Mouse (Mus musculus) ES-Bruce4 (cell line): Measurements from ENCODE around the gene AW011738. TPM values are rescaled to one million over a fixed set of nuclear protein-coding genes. Genes with fewer than 3 reads are reported as not detected.
A peak's percentile ranks its signal among the peaks of the same experiment; 100 is the strongest.

Experiments
- H3K27ac ChIP-seq: 2 replicates; pipeline ENCODE4 v1.5.1; 2012; ENCODE audit warnings: low read length, inconsistent platforms; ENCODE audit not compliant: insufficient read depth
- H3K27me3 ChIP-seq: 2 replicates; pipeline ENCODE4 v1.6.1; 2012; ENCODE audit warnings: mild to moderate bottlenecking, low read length, inconsistent platforms; ENCODE audit not compliant: control insufficient read depth, poor library complexity, insufficient read depth, severe bottlenecking
- H3K36me3 ChIP-seq: 2 replicates; pipeline ENCODE4 v1.6.1; 2012; ENCODE audit warnings: inconsistent platforms, mild to moderate bottlenecking, low read length, moderate library complexity; ENCODE audit not compliant: control insufficient read depth, poor library complexity, insufficient read depth, severe bottlenecking
- H3K4me1 ChIP-seq: one replicate; pipeline ENCODE4 v1.8.1; 2011; ENCODE audit warnings: low read length; ENCODE audit not compliant: control insufficient read depth, insufficient read depth
- H3K4me3 ChIP-seq: 2 replicates; pipeline ENCODE4 v1.5.1; 2011; ENCODE audit warnings: low read depth, mild to moderate bottlenecking, low read length
- H3K9ac ChIP-seq: 2 replicates; pipeline ENCODE4 v1.6.1; 2012; ENCODE audit warnings: low read depth, mild to moderate bottlenecking, inconsistent platforms; ENCODE audit not compliant: poor library complexity, severe bottlenecking
- H3K9me3 ChIP-seq: replicated peaks from 2 replicates; pipeline ENCODE4 v1.6.1; 2012; ENCODE audit warnings: mild to moderate bottlenecking, low read length, inconsistent platforms; ENCODE audit not compliant: control insufficient read depth, poor library complexity, insufficient read depth, severe bottlenecking
- CTCF ChIP-seq: IDR thresholded peaks from one replicate; pipeline ENCODE4 v1.8.1; 2011; ENCODE audit warnings: low read depth, low read length
- EP300 ChIP-seq: IDR thresholded peaks from 2 replicates; pipeline ENCODE4 v1.6.1; 2011; ENCODE audit warnings: low read depth, low read length; ENCODE audit not compliant: insufficient read depth
- POLR2A ChIP-seq: IDR thresholded peaks from one replicate; pipeline ENCODE4 v1.8.1; 2011; ENCODE audit warnings: low read length; ENCODE audit not compliant: insufficient read depth
- polyA plus RNA-seq: library from polyadenylated mRNA; stranded (reverse); fragments of >200 nt; gene quantifications from 2 replicates; pipeline ENCODE4 v1.2.4, GENCODE M21; 2011; ENCODE audit warnings: low read depth; ENCODE audit not compliant: missing spikeins, insufficient read depth, insufficient read length

The AW011738 gene
- polyA plus RNA-seq, 1 experiment = 0.54 TPM

DNA sequence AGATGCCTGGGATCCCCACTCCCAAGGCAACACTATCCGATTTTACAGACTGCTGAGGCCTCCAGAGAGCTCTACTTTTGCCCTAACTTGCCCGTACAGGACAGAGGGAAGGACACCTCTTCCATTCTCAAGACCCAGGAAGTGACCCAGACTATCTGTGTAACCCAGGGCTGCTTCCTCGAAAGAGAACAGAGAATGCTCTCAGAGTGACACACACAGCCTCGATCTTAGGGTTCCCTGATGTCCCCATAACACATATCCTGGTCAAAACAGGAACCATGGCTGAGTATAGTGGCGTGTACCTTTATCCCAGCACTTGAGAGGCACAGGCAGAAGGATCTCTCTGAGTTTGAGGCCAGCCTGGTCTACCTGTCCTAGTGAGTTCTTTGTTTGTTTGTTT lies 19.4 kb upstream of the AW011738 start:
- H3K4me3 ChIP-seq = no peak overlapping the region
- H3K27ac ChIP-seq = no peak overlapping the region
- H3K36me3 ChIP-seq = peaks cover 34% of the 10 kb centered on the region
- no peak overlapping the region for H3K9ac ChIP-seq
- H3K27me3 ChIP-seq = no peaks in the 10 kb centered on the region
- peaks cover 48% of the 10 kb centered on the region for H3K9me3 ChIP-seq
- H3K4me1 ChIP-seq = peaks cover 14% of the 10 kb centered on the region
- no peak for TF ChIP-seq POLR2A
- no peak for TF ChIP-seq EP300
- no peak for TF ChIP-seq CTCF

DNA sequence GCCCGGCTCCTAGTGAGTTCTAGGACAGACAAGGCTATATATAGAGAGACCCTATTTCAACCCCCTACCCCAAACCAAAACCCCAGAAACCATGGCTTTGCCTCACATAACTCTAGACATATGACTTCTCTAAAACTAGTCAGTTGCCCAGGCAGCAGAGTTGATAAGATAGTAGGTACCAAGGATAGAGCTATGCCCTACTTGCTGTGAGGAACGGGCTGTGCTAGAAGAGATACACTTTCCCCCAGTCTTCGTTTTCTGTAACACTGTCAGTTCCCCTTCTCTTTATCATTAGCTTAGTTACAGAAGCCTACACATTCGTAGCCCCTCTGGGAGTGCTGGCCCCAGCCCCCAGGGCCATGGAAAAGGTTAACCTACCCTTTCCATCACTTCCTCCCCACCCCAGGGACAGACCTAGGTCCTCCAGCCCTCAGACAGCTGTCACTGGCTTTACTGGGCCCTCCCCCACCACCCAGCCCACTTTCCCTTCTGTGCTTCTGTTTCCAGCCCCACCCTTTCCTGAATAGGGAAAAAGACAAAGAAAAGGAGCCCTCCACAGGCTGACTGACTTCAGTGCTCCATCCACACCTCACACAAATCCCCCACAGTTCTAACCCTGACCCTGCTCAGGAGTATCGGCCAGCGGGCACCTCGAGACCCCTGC lies 18.7 kb upstream of the AW011738 start:
- TF ChIP-seq POLR2A = no peak
- TF ChIP-seq CTCF = no peak
- TF ChIP-seq EP300 = 0 out of 2 replicates have a peak, but pooled peaks have one; percentile 48
- Histone ChIP-seq H3K9me3 (peaks cover 42% of the 10 kb centered on the region), H3K27me3 (no peaks in the 10 kb centered on the region), H3K36me3 (peaks cover 28% of the 10 kb centered on the region), H3K27ac (peak overlapping the region; percentile 18; the same call in 1 of the 2 replicates), H3K9ac (no peak overlapping the region), H3K4me3 (no peak overlapping the region), H3K4me1 (peaks cover 14% of the 10 kb centered on the region)

DNA sequence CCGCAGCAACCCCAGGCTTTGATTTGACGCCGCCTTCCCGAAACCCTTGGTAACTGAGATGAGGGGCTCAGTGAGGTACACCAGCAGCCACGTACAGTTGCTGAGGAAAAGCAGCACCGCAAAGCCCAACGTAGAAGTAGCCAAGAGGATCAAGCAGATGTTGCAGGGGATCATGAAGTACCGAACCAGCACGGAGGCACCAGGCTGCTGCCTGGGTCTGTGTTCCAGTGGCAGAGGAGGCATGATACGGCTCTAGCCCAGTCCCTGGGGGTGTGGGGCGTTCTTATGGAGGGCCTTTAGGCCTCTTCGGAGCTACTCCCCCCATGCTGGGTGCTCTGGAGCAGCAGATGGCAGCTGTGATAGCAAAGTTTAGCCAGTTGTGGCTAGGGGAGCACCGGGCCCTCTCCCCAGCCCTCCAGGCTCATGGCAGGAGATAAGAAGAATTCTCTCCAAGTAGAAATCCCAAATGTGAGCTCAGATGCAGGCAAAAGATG lies 17.6 kb upstream of the AW011738 start:
- H3K36me3 ChIP-seq = peaks cover 24% of the 10 kb centered on the region
- peaks cover 23% of the 10 kb centered on the region for H3K4me1 ChIP-seq
- H3K9ac ChIP-seq = peak overlapping the region; percentile 16; the same call in 1 of the 2 replicates
- H3K27ac ChIP-seq = no peak overlapping the region
- no peaks in the 10 kb centered on the region for H3K27me3 ChIP-seq
- peaks cover 31% of the 10 kb centered on the region for H3K9me3 ChIP-seq
- no peak overlapping the region for H3K4me3 ChIP-seq
- TF ChIP-seq EP300 (no peak), CTCF (no peak), POLR2A (no peak)

DNA sequence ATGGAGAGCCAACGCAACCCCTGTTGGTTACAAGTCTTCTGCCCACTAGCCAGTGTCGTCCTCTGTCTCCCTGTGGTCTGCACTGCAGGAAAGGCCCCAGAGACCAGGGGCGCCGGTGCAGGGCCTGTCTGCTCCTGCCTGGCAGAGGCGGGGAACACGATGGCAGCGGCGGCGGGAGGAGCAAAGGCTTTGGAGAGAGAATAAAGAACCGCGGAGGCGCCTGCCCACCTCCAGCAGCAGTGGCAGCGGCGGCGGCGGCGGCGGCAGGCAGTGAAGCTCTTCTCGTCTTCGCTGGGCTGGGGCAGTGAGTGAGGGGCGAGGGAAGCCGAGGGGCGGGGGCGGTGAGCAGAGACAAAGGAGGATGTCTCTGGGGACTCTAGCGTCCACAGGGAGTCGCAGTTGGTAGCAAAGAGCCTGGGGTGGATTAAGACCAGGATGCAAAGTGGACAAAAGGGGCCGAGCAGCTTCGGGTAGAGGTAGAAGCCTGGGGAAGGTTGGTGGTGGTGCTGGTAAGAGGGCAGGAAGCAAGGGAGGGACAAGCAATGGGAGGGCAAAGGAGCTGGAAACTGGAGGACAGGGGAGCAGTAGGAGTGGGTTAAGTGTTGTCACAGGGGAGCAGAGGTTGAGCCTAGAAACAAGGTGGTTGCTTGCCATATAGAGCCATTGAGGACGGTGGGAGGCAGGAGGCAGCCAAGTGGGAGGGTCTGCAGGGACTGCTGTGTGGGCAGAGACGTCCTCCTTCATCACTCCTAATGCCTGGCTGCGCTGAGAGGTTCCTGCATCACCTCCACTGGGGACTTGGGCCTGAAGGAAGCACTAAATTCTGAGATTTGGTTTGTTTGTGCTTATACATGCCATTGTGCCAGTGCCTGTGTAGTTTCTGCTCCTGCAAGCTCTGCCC lies 16.9 kb upstream of the AW011738 start:
- TF ChIP-seq CTCF (no peak), EP300 (no peak), POLR2A (no peak)
- 0 out of 2 replicates have a peak overlapping the region, but pooled peaks have one; percentile 15 for H3K4me3 ChIP-seq
- no peaks in the 10 kb centered on the region for H3K27me3 ChIP-seq
- peaks cover 24% of the 10 kb centered on the region for H3K9me3 ChIP-seq
- peaks cover 24% of the 10 kb centered on the region for H3K36me3 ChIP-seq
- peaks cover 29% of the 10 kb centered on the region for H3K4me1 ChIP-seq
- H3K27ac ChIP-seq = no peak overlapping the region
- peak overlapping the region; percentile 16; the same call in 1 of the 2 replicates for H3K9ac ChIP-seq

DNA sequence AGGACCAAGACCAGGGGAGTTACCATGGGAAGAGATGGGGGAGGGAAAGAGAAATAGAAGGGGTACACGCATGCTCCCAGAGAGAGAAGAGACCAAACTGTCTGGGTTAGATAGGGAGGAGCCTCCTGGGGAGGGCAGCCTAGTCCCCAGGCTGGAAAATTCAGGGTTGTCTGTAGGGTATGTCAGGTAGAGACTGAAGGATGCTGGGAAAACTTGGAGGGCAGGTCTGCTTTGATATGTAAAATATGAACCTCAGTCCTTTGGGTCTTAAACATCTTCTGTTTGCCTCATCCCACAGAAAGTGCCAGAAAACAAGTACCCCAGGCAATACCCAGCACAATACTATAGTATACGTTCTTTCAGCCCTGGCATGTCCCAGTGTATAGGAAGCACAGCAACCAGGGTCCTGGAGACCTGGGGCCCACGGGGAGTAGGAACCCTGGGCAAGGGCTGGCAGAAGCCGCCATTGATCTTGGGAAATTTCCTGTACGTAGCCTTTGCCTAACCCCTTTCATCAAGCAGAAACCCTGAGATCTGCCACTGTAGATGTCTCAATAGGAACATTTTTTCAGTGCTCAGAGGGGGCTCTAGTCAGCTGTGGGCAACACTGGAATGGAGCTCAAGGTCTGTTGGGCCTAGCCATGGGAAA lies 14.8 kb upstream of the AW011738 start:
- TF ChIP-seq CTCF = no peak
- TF ChIP-seq POLR2A = no peak
- TF ChIP-seq EP300 = no peak
- peaks cover 20% of the 10 kb centered on the region for H3K36me3 ChIP-seq
- H3K27me3 ChIP-seq = no peaks in the 10 kb centered on the region
- H3K9me3 ChIP-seq = peaks cover 4% of the 10 kb centered on the region
- peaks cover 31% of the 10 kb centered on the region for H3K4me1 ChIP-seq
- peak overlapping the region; percentile 96 for H3K27ac ChIP-seq
- H3K9ac ChIP-seq = no peak overlapping the region
- no peak overlapping the region for H3K4me3 ChIP-seq
